Mouse (Mus musculus): ENCODE measurements around the gene Dpm3.

Gene Dpm3

GRCm38 (mm10) chr3:89232614-89233013 is 26.5 kb upstream of the Dpm3 start:
- DNase-seq, result no peak

- DNase-seq, result no peak
Measured at GRCm38 (mm10) chr3:89233562-89234110, 25.5 kb upstream of the Dpm3 start.

- DNase-seq, result no peak
Measured at GRCm38 (mm10) chr3:89236516-89236915, 22.6 kb upstream of the Dpm3 start.

- DNase-seq, result no peak
Measured at GRCm38 (mm10) chr3:89237682-89238081, 21.5 kb upstream of the Dpm3 start.

GRCm38 (mm10) chr3:89238494-89238893 is 20.7 kb upstream of the Dpm3 start:
- no peak for DNase-seq

- DNase-seq, result peak; percentile 59
Measured at GRCm38 (mm10) chr3:89242331-89242895, 16.7 kb upstream of the Dpm3 start.

GRCm38 (mm10) chr3:89243609-89244008 is 15.5 kb upstream of the Dpm3 start:
- DNase-seq, result peak; percentile 57

GRCm38 (mm10) chr3:89244158-89244981 is 14.8 kb upstream of the Dpm3 start:
- DNase-seq, result no peak

GRCm38 (mm10) chr3:89244982-89245687 is 14.0 kb upstream of the Dpm3 start:
- no peak for DNase-seq

GRCm38 (mm10) chr3:89245688-89246171 is 13.4 kb upstream of the Dpm3 start, which contains the start of gene Krtcap2:
Gene Krtcap2, plus strand, starts transcription at chr3:89245966.
- no peak for DNase-seq

GRCm38 (mm10) chr3:89246261-89247100 is 12.7 kb upstream of the Dpm3 start, which contains the start of gene Trim46:
Gene Trim46, minus strand, starts transcription at chr3:89246309.
- peak; percentile 91 for DNase-seq

GRCm38 (mm10) chr3:89247466-89247865 is 11.7 kb upstream of the Dpm3 start:
- no peak for DNase-seq

- peak; percentile 60 for DNase-seq
Measured at GRCm38 (mm10) chr3:89250435-89251040, 8.6 kb upstream of the Dpm3 start.

GRCm38 (mm10) chr3:89251365-89251895 is 7.7 kb upstream of the Dpm3 start:
- DNase-seq, result peak; percentile 53

- DNase-seq, result no peak
Measured at GRCm38 (mm10) chr3:89254994-89255393, 4.2 kb upstream of the Dpm3 start.

- no peak for DNase-seq
Measured at GRCm38 (mm10) chr3:89256177-89256576, 3.0 kb upstream of the Dpm3 start.

- DNase-seq, result no peak
Measured at GRCm38 (mm10) chr3:89260211-89260610, 1.1 kb downstream of the Dpm3 start.

- no peak for DNase-seq
Measured at GRCm38 (mm10) chr3:89262417-89262816, 3.3 kb downstream of the Dpm3 start.

GRCm38 (mm10) chr3:89266439-89266893 is 7.3 kb downstream of the Dpm3 start:
- DNase-seq, result peak; percentile 79

- no peak for DNase-seq
Measured at GRCm38 (mm10) chr3:89268916-89269315, 9.8 kb downstream of the Dpm3 start.

GRCm38 (mm10) chr3:89270051-89270755 is 11.0 kb downstream of the Dpm3 start, which contains the start of gene Slc50a1:
Gene Slc50a1, minus strand, starts transcription at chr3:89270570.
- peak; percentile 79 for DNase-seq

All from liver (tissue).